Mouse (Mus musculus) small intestine, adult 2 months (tissue): ENCODE measurements at regions not wholly inside any gene's neighbourhood (a gene's known extent, or its start where the extent isn't known, plus 50 kb on each side); places are given as distances from the start of the nearest gene placed in this dataset.

Experiments
- H3K27ac ChIP-seq: fragments of 200-500 bp; 2 replicates; pipeline ENCODE4 v1.5.1; 2012; ENCODE audit warnings: low read depth, low read length, control low read depth, inconsistent platforms; ENCODE audit not compliant: insufficient read depth
- H3K27me3 ChIP-seq: fragments of 200-500 bp; 2 replicates; pipeline ENCODE4 v1.6.1; 2012; ENCODE audit warnings: mild to moderate bottlenecking, moderate library complexity, low read length, inconsistent platforms; ENCODE audit not compliant: control insufficient read depth, insufficient read depth
- H3K36me3 ChIP-seq: fragments of 200-500 bp; 2 replicates; pipeline ENCODE4 v1.6.1; 2012; ENCODE audit warnings: mild to moderate bottlenecking, low read length, control low read depth, inconsistent platforms; ENCODE audit not compliant: control insufficient read depth, insufficient read depth
- H3K4me1 ChIP-seq: fragments of 200-500 bp; 2 replicates; pipeline ENCODE4 v1.6.1; 2012; ENCODE audit warnings: low read length, inconsistent platforms, mixed read lengths; ENCODE audit not compliant: control insufficient read depth, insufficient read depth, insufficient read length
- H3K4me3 ChIP-seq: fragments of 200-500 bp; 2 replicates; pipeline ENCODE4 v1.5.1; 2012; ENCODE audit warnings: low read depth, mild to moderate bottlenecking, control low read depth, inconsistent platforms, low read length, moderate library complexity
- CTCF ChIP-seq: fragments of 200-500 bp; IDR thresholded peaks from 2 replicates; pipeline ENCODE4 v1.5.1; 2012; ENCODE audit warnings: low read depth, mild to moderate bottlenecking, control low read depth, inconsistent platforms, low read length, moderate library complexity, mixed read lengths; ENCODE audit not compliant: insufficient replicate concordance, insufficient read length; ENCODE audit errors: extremely low read depth
- POLR2A ChIP-seq: fragments of 200-500 bp; IDR thresholded peaks from 2 replicates; pipeline ENCODE4 v1.6.1; 2012; ENCODE audit warnings: low read depth, mild to moderate bottlenecking, control low read depth, inconsistent platforms, low read length, moderate library complexity
- WGBS: fragments of 180-500 bp; shearing (Covaris S2); methylation state at CpG from one replicate; pipeline ENCODE4 v1.1.7; 2018; 5-methylcytosine and 5-hydroxymethylcytosine counted together

GRCm38 (mm10) chr13:110913177-110913576, 341.6 kb upstream of the Actbl2 start:
- TF ChIP-seq POLR2A, result no peak
- no peak for TF ChIP-seq CTCF
- H3K27ac ChIP-seq, result no peak overlapping the region
- WGBS, result 84% methylated on average over 4 of the region's 4 CpGs
- H3K27me3 ChIP-seq, result no peaks in the 10 kb centered on the region
- H3K4me1 ChIP-seq, result no peaks in the 10 kb centered on the region
- no peaks in the 10 kb centered on the region for H3K36me3 ChIP-seq
- no peak overlapping the region for H3K4me3 ChIP-seq

DNA sequence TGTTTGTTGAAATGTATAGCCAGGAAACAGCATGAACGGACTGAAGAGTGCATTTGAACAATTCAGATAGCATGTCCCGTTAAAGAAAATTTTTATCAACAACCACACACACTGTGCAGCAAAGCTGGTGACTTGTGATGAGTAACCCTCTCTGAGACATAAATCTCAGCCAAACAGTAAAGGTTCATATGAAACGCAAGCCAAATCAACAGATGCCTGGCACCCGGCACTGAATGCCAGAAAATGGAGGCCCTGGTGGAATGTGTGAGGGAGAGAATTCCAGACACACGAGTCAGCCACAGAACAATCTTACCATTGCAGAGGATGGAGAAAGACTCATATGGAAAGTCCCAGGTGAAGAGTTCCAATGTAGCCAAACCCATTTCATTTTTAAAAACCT, 341.1 kb upstream of the Actbl2 start:
- no peaks in the 10 kb centered on the region for H3K4me1 ChIP-seq
- TF ChIP-seq POLR2A, result no peak
- TF ChIP-seq CTCF, result no peak
- 80% methylated on average over 5 of the region's 5 CpGs for WGBS

GRCm38 (mm10) chr13:110915161-110915560, 339.7 kb upstream of the Actbl2 start:
- H3K4me3 ChIP-seq, result no peak overlapping the region
- H3K4me1 ChIP-seq, result no peaks in the 10 kb centered on the region
- no peaks in the 10 kb centered on the region for H3K27me3 ChIP-seq
- no peak overlapping the region for H3K27ac ChIP-seq
- TF ChIP-seq POLR2A (no peak), CTCF (no peak)
- WGBS, result 83% methylated on average over 1 of the region's 1 CpGs
- H3K36me3 ChIP-seq, result no peaks in the 10 kb centered on the region

More for the DNA sequence above, 341.1 kb upstream of the Actbl2 start:
- Histone ChIP-seq H3K4me3 (no peak overlapping the region), H3K27ac (no peak overlapping the region), H3K36me3 (no peaks in the 10 kb centered on the region), H3K27me3 (no peaks in the 10 kb centered on the region)

DNA sequence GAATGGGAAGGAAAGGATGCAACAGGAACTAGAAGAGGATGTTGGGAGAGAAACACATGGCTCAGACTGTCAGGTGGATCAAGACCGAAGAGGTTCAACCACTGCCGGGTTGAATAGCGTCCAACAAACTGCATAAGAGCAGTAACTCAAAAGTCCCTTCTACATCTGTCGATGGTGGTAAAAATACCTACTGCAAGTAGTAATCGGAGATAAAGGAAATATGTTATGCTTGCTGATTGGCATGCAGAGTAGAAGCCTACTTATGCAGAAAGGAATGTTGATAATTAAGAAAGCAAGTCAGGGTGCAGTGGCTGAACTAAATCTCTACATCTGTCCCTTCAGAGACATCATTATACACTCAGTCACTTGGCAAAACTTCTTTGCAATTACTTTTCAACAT, 330.9 kb upstream of the Actbl2 start:
- Histone ChIP-seq H3K36me3 (no peaks in the 10 kb centered on the region), H3K4me1 (no peaks in the 10 kb centered on the region), H3K4me3 (no peak overlapping the region), H3K27me3 (no peaks in the 10 kb centered on the region), H3K27ac (no peak overlapping the region)
- TF ChIP-seq CTCF (no peak), POLR2A (no peak)
- 88% methylated on average over 5 of the region's 5 CpGs for WGBS

- Histone ChIP-seq H3K27ac (no peak overlapping the region), H3K27me3 (no peaks in the 10 kb centered on the region), H3K4me3 (no peak overlapping the region), H3K4me1 (no peaks in the 10 kb centered on the region), H3K36me3 (no peaks in the 10 kb centered on the region)
- TF ChIP-seq POLR2A (no peak), CTCF (no peak)
- 90% methylated on average over 3 of the region's 3 CpGs for WGBS
These were observed 329.9 kb upstream of the Actbl2 start for GRCm38 (mm10) chr13:110924897-110925296.

DNA sequence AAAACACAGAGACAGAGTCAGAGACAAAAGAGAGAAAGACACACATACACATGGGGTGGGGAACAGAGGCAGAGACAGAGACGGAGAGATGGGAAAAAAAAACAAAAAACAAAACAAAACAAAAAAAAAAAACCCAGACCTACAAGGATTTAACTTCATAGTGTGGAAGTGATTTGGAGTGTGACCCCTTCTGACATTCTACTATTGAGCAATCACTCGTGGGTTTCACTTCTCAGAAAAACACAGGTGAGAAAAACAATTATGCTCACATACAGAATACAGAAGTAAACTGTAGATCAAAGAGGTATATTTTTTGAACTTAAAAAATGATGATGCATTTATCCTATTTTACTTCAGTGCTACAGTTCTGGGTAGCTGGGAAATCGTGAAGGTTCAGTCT, 326.7 kb upstream of the Actbl2 start:
- Histone ChIP-seq H3K4me1 (no peaks in the 10 kb centered on the region), H3K36me3 (no peaks in the 10 kb centered on the region), H3K4me3 (no peak overlapping the region), H3K27ac (no peak overlapping the region), H3K27me3 (no peaks in the 10 kb centered on the region)
- TF ChIP-seq POLR2A (no peak), CTCF (no peak)
- WGBS, result 59% methylated on average over 3 of the region's 3 CpGs

DNA sequence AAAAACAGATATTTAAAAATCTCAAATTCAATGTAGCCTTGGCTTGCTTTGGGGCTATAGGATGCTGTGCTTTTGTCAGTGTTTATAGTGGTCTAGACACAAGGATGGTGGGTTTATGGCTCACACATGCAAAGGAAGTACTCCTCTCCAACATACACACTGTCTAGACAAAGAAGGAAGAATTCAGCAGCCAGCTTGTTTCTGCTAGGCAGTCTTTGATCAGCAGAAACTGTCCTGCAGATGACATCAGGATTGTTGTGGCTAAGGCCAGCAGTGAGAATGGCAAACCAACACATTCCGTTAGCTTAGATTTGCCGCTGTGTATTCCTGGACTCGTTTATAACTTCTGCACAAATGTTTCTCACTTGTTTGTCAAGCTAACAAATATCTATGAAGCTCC, 325.9 kb upstream of the Actbl2 start:
- H3K36me3 ChIP-seq, result no peaks in the 10 kb centered on the region
- WGBS, result 80% methylated on average over 3 of the region's 3 CpGs
- no peak overlapping the region for H3K4me3 ChIP-seq
- H3K4me1 ChIP-seq, result no peaks in the 10 kb centered on the region
- H3K27me3 ChIP-seq, result no peaks in the 10 kb centered on the region
- TF ChIP-seq POLR2A (no peak), CTCF (no peak)
- H3K27ac ChIP-seq, result no peak overlapping the region

GRCm38 (mm10) chr13:110929579-110929978, 325.2 kb upstream of the Actbl2 start:
- 73% methylated on average over 1 of the region's 1 CpGs for WGBS
- Histone ChIP-seq H3K4me1 (no peaks in the 10 kb centered on the region), H3K27me3 (no peaks in the 10 kb centered on the region), H3K36me3 (no peaks in the 10 kb centered on the region), H3K27ac (no peak overlapping the region), H3K4me3 (no peak overlapping the region)
- no peak for TF ChIP-seq CTCF
- no peak for TF ChIP-seq POLR2A

GRCm38 (mm10) chr13:110941587-110941986, 313.2 kb upstream of the Actbl2 start:
- H3K36me3 ChIP-seq, result no peaks in the 10 kb centered on the region
- 76% methylated on average over 1 of the region's 1 CpGs for WGBS
- TF ChIP-seq POLR2A (no peak), CTCF (no peak)
- no peaks in the 10 kb centered on the region for H3K4me1 ChIP-seq
- no peak overlapping the region for H3K27ac ChIP-seq
- H3K4me3 ChIP-seq, result no peak overlapping the region
- no peaks in the 10 kb centered on the region for H3K27me3 ChIP-seq
